Mouse (Mus musculus) left cerebral cortex, postnatal 4 days (tissue): Measurements from ENCODE around the gene Creb5. TPM values are rescaled to one million over a fixed set of nuclear protein-coding genes. Genes with fewer than 3 reads are reported as not detected.

ENCODE experiments used
- DNase-seq: peaks from one replicate; pipeline ENCODE4 v3.0.0-alpha.2; 2022
- intact Hi-C: fragments of 180-260 bp; cut with DNase I; formaldehyde crosslinking; loops from one replicate; pipeline ENCODE4 v1.15.1; 2025
- total RNA-seq, 2 experiments: library from RNA; stranded (reverse); gene quantifications; 2 replicates each; pipeline ENCODE4 v1.2.3; 2021

Gene Creb5
- 1 to 10 TPM; 4.2 to 5.4 TPM for total RNA-seq

DNA sequence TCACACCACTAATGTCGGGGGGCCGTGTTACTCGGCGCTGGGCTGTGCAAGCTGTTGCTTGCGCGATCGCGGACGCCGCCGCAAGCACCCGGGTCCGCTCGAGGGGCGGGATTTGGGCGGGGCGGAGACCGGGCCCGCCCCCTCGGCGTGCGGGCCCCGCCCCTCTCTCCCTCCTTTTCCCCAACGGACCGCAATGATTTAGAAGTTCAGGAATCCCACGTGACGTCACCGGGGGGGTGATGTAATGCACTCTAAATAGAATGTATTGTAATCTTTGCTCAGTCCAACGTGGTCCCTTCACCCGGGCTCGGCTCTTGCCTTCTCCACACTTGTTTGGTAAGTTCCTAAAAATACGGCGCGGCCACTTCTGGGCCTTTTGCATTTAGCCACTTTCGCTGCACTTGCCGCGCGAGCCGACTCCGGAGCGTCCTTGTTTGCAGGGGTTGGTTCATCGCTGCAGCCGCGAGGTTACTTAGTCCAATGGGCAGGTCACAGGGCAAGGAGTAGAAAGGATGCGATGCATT lies at the start of gene Creb5:
Gene Creb5 (plus strand): TSS at position 233 of the 524 bp plus-strand sequence.
- intact Hi-C loops: loop anchor here (10.0 kb wide), 1 partner anchor 438 kb away; no protein-coding TSS in a partner anchor
- DNase-seq: peak; percentile 75

DNA sequence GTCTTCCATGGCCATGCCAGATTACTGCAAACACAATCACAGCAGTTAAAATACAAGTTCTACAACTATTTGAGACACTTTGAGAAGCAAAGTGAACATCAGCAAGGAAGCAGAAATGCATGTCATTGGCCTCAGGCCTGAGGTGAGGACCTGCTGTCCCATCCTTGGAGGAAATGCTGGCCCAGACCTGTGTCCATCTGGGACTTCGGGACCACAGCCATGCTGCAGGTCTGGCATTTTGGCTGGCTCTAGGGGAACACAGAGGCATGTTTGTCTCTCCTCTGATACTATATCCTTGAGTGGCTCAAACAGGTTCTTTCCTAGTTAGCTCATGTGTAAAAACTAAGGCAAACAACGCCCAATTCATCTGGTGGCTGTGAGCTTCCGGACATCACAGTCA lies 27.2 kb upstream of the Creb5 start:
- intact Hi-C loops: no loop called here
- DNase-seq: no peak

DNA sequence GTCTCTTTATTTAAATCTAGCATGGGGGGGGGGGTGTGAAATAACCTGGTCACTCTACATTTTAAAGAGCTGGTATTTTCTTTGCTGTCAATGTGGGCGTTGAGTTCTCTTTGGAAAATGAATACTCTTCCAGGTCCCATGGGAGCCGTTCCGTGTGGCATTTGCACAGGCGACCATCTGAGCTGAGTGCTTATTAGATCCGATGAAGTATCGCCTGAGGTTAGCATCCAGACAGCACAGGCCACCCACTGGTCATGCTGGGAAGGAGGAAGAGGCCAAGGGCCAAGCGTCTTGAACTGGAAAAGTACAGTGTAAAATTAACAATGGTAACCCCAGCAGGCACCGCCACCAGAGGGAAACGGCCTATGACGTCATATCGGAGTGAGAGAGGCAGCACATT lies 24.7 kb upstream of the Creb5 start:
- intact Hi-C loops: no loop called here
- DNase-seq: peak; percentile 15

DNA sequence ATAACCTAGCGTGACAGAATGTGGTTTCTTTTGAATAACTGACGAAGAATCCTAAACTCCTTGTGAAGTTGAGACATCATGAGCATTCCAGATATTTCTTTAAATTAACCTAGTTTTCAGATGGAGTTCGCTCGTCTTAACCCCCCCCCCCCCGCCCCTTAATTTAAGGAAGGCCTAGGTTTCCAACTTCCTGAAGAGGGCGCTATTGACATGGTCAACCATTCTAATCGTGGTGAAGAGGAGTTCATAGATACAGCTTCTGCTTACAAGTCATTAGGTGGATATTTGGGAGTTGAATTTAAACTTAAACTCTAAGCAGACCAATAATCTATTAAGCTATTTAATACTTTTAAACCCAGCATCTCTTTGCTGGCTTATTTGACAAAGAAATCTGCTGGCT lies 20.0 kb upstream of the Creb5 start:
- intact Hi-C loops: no loop called here
- DNase-seq: peak; percentile 13

DNA sequence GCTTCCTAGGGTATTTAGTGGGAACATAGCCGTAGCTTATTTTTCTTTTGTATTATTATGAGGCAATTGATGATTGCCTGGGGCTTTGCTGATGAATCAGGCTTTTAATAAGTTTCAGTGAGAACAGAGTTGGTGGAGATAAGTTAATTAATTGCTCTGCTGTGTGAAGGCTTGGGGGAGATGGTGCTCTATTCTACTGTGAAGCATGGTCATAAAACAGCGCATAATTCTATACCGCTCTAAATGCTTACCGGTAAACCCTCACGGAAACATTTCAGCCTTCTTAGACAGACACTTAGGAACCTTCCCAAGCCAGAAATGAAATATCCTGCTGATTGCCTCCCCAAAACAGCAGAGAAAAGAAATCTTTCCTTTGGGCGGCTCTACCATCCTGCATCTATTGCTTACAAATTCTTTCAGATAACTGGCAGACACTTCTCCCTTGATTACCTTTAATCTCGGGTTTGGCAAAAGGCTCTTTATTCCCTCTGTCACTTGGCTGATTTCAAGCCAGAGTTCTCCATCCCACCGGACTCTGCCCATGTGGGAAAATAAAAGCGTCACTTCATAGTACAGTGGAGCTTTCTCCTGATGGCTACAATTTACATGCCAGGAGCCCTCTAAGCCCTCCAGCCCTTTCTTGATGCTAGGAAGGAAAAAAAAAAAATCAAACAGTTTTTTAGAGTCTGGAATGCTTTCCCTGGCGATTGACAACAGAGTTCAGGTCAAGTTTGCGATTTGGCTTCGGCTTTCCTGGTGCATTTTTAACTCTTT lies 19.2 kb upstream of the Creb5 start:
- no peak for DNase-seq
- intact Hi-C loops: no loop called here

DNA sequence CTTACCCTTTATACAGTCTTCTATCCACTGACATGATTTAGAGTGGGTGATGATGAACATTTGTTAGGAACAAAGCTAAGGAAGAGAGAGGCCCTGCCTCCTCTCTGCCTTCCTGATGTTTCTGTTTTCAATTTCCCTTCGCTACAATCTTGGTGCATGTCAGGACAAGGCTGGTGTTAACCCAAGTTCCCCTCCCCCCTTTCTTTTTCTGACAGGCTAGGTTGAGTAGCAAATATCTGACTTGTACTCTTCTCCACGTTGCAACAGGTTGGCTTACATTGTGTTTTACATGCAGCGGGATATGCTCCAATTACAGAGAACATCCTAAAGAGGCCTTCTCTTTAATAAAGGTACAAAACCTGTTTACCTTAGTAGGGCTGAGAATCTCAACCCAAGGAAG lies 15.9 kb upstream of the Creb5 start:
- no peak for DNase-seq
- intact Hi-C loops: no loop called here

DNA sequence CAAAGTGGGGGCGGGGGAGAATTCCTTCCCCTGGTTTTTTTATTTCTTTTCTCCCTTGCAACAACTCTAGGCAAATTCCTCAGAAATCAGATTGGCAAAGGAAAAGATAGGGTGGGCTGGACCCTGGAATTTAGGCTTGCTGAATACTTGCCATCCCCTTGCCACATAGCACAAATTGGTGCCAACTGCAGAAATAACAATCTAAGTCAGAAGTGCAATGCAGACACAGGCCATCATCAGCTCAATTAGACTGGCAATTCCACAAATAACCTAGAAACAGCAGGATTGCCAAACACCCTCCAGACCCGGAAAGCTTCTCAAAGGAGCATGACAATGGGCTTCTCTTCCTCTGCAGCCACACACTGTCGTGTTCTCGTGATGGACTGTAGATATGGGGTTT lies 15.4 kb upstream of the Creb5 start:
- DNase-seq: no peak
- intact Hi-C loops: no loop called here

DNA sequence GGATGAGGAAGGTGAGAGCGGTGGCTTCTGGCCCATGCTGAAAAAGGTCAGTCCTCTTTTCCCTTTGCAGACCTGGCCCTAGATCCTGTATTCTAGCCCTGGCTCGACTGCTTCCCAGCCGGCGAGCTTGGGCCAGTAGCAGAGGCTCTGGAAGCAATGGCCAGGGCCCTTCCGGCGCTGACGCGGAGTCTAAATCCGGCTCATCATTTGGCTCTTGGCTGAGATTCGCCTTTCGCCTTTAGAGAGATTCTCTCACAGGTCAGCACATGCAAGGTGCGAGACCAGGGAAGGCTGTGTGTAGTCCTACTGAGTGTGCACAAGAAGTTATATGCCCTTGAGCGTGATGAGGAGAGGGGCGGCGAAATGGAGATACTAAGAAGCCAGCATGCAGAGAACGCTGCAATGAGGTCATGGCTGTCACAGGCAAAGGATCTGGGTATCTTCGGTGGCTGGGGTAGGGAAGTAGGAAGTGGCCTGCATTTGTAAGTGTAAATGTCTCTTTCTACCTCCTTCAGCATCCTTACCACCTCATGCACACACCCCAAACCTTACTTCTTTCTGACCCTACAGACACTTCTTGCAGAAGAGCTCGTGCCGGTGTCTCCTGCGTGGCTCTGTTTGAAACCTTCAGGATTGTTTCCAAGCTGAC lies 557 bp upstream of the Creb5 start:
- intact Hi-C loops: loop anchor here (10.0 kb wide), 1 partner anchor 438 kb away; no protein-coding TSS in a partner anchor

DNA sequence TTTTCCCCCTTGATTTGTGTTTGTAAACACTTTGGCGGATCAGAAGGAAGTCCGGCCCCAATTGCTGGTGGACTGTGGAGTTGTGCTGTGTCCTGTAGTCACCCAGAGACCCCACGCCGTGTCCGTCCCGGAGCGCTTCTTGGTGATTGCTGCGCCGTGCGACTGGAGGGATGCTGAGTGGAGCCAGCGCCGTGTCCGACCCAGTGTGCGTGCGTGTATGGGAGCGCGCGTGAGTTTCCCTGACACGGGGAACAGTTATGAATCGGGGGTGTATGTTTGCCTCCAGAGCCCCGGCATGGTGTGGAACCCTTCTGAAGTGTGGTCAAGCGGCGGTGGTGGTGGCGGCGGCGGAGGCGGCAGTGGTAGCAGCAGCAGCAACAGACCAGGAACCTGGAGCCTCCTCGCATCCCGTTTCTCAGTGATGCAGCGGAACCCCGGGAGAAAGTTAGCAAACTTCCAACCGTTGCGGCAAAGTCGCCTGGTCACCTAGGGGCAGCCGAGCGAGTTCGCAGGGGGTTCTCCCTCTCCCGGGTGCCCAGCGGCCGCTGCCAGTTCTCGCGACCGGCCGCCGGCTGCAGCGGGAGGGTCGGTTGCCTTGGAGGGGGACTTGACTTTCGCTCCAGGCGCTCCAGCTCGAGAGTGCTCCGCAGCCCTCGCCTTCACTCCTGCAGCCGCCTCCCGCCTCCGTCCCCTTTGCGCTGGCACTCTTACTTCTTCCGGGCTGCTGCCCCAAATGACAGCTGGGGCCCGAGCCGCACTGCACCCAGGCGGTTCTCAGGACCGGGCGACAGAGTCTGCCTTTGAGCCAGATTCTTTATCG lies 702 bp downstream of the Creb5 start:
- intact Hi-C loops: loop anchor here (10.0 kb wide), 1 partner anchor 437 kb away; no protein-coding TSS in a partner anchor
- DNase-seq: peak; percentile 59

More for the DNA sequence above, 557 bp upstream of the Creb5 start:
- DNase-seq: peak; percentile 9

DNA sequence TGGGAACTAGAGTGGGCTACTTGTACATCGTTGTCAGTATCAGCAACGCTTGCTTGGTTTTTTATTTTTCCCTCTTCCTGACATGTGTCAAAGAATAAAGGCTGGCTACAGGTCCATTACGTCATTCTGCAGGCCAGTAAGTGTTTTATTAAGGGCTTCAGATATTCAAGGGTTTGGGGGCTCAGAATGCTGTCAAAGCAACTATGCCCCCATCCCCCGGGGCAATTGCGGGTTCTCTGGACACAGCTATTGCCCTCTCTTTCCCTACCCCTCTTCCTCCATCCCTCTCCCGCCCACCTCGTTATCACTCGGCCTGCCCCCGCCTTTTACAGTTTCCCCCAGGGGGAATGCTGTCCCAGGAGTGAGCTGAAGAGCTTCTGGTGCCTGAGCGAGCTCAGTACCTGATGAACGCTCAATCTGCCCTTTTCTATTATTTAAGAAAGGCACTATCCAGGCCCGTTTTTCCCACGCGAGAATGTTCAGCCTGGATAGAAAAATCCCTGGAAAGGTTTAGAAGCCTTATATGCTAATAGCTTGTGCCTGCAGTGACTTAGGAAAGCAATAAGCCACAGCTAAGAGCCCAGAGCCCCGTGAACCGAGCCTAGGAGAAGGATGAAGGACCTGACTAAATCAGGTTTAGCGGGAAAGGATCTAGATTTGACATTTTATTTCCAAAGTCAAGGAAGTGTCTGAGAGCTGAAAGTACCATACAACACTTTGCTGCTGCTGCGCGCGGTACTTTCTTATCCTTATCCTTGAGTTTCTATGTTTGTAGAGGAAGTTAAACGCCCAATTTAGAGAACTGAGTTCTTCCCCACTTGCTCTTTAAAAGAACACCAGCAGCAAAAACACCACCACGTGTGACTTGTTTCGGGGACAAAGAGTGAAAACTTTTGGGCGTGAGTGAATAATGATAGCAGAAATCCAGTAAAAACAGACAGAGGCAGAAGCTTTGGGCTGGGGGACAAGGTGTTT lies 1.8 kb downstream of the Creb5 start:
- intact Hi-C loops: loop anchor here (10.0 kb wide), 1 partner anchor 436 kb away; no protein-coding TSS in a partner anchor
- DNase-seq: no peak

DNA sequence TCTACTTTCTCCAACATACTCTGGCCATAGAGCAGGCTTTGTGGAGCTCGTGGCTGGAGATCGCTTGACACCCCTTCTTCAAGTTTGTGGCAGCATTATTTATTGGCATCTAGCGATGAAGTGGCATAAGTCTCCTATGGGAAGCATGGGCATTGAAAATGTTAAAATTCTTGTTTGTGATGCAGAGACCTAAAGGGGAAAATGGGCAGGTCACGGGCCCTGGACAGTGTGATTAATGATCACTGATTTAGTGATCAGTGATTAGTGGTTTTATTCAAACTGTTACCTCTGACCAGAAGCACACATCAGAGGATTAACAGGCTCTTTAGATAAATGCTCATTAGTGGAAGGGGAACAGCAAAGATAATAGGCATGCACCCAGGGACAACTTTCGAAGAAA lies 2.6 kb downstream of the Creb5 start:
- no peak for DNase-seq
- intact Hi-C loops: loop anchor here (10.0 kb wide), 1 partner anchor 435 kb away; no protein-coding TSS in a partner anchor

DNA sequence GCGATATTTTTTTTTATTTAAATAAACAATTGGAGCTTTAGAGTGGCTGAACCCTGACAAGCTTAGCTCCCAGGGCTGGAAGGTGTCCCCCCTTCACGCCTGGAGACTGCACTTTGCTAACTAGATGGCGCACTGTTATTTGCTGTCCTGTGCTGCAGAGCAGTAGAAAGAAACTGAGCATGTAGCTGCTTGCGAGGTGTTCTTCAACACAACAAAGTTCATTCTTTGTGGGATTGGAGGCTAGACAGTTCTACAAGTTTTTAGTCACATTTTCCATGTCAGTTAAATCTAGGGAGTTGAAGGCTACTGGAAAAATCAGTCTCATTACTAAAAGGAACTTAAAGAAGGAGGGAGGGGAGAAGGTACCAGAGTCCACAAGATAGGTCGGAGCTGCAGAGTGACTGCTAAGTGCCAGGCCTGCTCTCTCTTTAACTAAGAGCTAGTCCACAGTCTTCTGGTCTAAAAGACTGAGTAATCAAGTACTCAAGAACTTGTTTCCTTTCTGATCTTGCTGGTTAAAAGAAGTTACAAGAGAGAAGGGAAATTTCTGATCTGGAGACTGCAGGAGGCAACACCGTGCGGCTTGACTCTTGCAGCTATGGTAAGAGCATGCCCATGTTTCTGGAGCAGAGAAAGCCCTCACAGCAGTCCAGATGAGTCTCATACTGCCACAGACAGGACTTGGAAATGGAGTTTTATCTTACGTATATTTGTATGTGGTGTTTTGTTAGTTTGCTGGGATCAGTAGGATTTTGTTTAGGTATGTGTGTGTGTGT lies 3.3 kb downstream of the Creb5 start:
- no peak for DNase-seq
- intact Hi-C loops: no loop called here

DNA sequence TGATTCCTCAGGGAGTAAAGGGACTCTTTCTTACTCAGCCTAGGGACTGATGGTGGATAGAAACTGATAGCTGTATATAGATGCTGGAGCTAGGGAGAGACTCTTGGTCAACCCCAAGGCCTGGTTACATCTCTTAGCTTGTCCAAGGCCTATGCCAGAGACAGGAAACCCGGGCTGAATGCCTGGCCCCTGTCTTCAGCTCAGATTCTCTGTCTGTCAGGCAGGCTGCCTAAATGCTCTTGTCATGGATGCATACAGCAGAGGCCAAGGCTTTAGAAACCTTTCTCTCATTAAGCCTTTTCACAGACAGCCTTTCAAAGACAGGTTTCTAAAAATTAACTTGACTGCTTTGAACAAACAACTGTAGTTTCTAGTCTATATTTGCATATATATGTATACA lies 5.9 kb downstream of the Creb5 start:
- no peak for DNase-seq
- intact Hi-C loops: no loop called here

DNA sequence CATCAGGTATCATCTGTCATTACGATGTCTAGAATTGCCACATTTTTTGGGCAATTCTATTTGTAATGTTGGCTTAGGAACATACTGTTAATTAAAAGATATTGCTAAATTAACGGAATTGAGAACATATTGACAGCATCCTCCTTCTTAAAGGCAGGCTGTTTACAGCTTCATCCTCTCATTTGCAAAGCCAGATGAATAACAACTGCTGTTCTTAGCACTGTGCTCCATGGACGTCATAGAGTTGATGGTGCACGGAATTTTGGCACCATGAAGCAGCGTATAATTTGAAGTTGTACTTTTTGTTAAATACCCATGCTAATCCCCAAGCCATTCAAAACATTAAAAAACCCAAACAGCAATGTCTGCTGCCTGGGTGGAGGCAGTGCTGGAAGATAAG lies 10.8 kb downstream of the Creb5 start:
- intact Hi-C loops: no loop called here
- no peak for DNase-seq

DNA sequence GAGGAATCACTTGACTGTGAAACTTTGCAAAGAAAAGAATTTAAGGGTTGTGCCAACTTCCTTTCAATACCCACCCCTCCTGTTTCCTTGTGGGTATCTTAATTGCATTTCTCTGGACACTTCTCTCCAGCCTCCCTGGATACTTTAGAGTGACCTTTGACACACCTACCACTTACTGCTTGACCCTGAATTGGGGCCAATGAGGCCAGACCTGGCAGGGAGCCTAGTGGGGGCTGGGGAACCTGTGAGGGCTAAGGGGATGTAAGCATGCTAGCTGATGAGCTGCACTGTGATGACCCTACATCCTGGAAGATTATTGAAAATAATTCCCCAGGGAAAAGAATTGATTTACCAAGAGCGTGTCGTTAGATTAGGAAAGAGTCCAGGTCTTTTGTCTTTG lies 17.1 kb downstream of the Creb5 start:
- intact Hi-C loops: no loop called here
- DNase-seq: no peak

DNA sequence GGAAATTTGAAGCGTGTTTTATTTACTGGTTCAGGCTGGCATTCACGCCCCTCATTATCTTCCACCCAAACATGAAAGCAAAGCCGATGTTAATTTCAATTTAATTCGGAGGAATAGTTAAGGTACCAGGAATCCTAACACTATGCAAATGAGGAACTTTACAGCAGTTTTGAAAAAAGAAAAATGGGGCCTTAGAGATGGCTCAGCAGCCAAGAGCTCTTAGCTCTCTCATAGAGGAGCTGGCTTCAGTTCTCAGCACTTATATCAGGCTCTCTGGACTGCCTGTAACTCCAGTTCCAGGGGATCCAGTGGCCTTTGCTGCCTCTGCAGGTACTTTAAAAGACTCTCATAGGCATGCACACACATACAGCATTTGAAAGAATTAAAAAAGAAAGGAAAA lies 19.1 kb downstream of the Creb5 start:
- no peak for DNase-seq
- intact Hi-C loops: no loop called here

DNA sequence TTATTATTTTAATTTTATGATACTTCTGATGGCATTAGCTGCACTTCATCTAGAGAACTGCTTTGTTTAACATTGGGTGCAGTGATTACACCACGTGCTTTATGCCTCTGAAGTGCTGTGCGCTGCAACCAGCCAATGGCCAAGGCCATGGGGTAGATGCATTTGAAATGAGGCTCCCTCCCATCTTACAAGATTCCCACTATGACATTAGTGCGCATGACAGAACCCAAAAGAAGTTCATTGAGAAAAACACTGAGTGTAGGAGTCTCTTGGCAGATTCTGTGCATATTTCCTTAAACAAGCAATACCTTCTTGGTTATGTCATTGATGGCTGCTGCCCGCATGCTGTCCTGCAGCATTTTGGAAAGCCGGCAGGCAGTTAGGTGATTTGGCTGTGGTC lies 19.6 kb downstream of the Creb5 start:
- no peak for DNase-seq
- intact Hi-C loops: no loop called here

DNA sequence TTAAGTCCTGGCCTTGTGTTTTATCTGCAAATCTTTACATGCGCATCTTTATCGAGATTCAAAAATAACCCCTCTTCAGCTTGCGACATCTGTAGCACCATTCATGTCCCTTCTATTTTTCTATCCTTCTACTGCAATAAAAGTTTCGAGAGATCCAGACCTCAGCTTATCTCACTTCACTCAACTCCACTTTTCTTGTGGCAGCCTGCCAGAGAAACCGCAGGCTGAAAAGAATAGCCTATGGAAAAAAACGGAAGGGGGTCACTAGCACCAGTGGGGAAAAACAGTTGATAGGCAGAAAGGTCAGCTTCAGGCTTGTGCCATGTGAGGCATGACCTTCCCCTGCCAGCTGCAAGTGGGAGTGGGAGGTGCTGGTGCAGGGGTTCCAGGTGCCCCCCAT lies 21.6 kb downstream of the Creb5 start:
- intact Hi-C loops: no loop called here
- DNase-seq: no peak

DNA sequence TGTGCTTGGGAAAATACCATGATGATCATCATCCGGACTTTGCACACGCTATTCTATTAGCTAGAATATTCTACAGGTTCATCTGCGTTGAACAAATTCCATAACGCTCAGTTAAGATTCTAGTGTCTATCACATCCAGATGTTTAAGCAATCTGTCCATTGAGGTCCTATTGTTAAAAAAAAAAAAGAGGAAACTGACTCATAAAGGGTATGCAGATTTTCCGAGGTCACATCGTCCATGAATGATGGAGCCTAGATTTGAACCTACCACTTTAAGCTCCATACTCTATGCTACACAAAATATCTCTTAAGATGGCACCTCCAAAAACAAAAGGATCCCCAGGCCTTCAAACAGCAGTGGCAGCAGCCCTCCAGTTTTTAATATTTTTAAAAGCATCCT lies 26.5 kb downstream of the Creb5 start:
- intact Hi-C loops: no loop called here

More for the DNA sequence above, 26.5 kb downstream of the Creb5 start:
- no peak for DNase-seq
